Mouse (Mus musculus) hindbrain, embryonic 12.5 days (tissue): ENCODE measurements at regions not wholly inside any gene's neighbourhood (a gene's known extent, or its start where the extent isn't known, plus 50 kb on each side); places are given as distances from the start of the nearest gene placed in this dataset.

Experiments used
- ATAC-seq: fragments of 200-750 bp; cut with Nextera tagmentation; 2 replicates; pipeline ENCODE4 v1.8.0; 2017; ENCODE audit warnings: moderate TSS enrichment; ENCODE audit not compliant: low FRiP score
- H3K27ac ChIP-seq: fragments of 300-500 bp; sonication (generic); 2 replicates; pipeline ENCODE4 v1.5.1; 2016; ENCODE audit warnings: mild to moderate bottlenecking
- H3K27me3 ChIP-seq: fragments of 300-500 bp; sonication (generic); 2 replicates; pipeline ENCODE4 v1.6.1; 2016; ENCODE audit warnings: mild to moderate bottlenecking
- H3K36me3 ChIP-seq: fragments of 300-500 bp; sonication (generic); 2 replicates; pipeline ENCODE4 v1.6.1; 2016; ENCODE audit warnings: mild to moderate bottlenecking
- H3K4me1 ChIP-seq: fragments of 300-500 bp; sonication (generic); 2 replicates; pipeline ENCODE4 v1.6.1; 2016
- H3K4me2 ChIP-seq: fragments of 300-500 bp; sonication (generic); replicated peaks from 2 replicates; pipeline ENCODE4 v1.6.1; 2016; ENCODE audit warnings: mild to moderate bottlenecking
- H3K4me3 ChIP-seq: fragments of 300-500 bp; sonication (generic); 2 replicates; pipeline ENCODE4 v1.5.1; 2016; ENCODE audit warnings: mild to moderate bottlenecking
- H3K9ac ChIP-seq: fragments of 300-500 bp; sonication (generic); 2 replicates; pipeline ENCODE4 v1.6.1; 2016; ENCODE audit warnings: mild to moderate bottlenecking, moderate library complexity
- H3K9me3 ChIP-seq: fragments of 300-500 bp; sonication (generic); replicated peaks from 2 replicates; pipeline ENCODE4 v1.6.1; 2016; ENCODE audit warnings: mild to moderate bottlenecking
- WGBS: fragments of 180-500 bp; shearing (Covaris S2); methylation state at CpG from one replicate; pipeline ENCODE4 v1.1.7; 2016; 5-methylcytosine and 5-hydroxymethylcytosine counted together

DNA sequence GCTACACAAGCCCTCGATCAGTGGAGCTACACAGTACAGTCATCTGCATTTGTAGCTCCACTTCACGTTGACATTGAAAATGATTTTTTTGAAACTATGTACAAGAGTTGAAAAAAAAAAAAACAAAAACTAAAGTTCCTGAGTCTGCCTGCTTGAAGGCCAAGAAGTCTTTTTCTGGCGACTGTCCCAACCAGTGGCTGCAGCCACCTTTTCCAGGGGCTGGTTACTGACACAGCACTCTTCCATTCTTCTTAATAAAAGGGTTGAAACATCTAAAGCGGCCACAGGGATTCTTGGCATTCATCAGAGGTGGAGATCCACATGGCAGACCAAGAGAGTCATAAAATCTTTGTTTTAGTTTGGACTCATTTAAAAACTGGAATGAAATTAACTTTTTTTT is 87.0 kb upstream of the Ptch1 start:
- H3K4me2 ChIP-seq = no peak overlapping the region
- no peak overlapping the region for H3K9ac ChIP-seq
- WGBS = 68% methylated on average over 4 of the region's 4 CpGs
- no peaks in the 10 kb centered on the region for H3K4me1 ChIP-seq
- H3K27me3 ChIP-seq = no peaks in the 10 kb centered on the region; the same call in 1 of the 2 replicates
- no peaks in the 10 kb centered on the region for H3K36me3 ChIP-seq
- H3K27ac ChIP-seq = no peak overlapping the region
- H3K4me3 ChIP-seq = no peak overlapping the region
- no peak for ATAC-seq
- no peaks in the 10 kb centered on the region for H3K9me3 ChIP-seq

DNA sequence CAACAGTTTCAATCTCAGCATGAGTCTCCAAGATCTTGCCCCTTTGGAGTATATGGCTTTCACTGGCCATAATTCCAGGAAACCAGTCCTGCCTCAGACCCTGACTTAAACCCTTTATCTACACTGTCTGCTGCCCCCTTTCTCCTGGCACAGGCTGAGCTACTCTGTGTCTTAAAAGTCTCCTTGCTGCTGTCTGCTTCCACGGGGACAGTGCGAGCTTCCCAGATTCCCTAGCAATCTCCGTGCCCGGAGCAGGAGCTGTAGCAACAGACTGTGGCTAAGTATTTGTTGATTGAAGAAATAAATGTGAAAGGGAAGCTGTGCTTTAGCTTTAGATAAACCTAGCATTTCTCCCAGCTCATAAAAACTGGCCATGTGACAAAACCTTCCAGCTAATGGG is 95.2 kb upstream of the Ptch1 start:
- H3K9ac ChIP-seq = no peak overlapping the region
- WGBS = 16% methylated on average over 4 of the region's 4 CpGs
- no peak overlapping the region for H3K4me3 ChIP-seq
- H3K9me3 ChIP-seq = no peaks in the 10 kb centered on the region
- H3K4me1 ChIP-seq = peaks cover 7% of the 10 kb centered on the region; the same call in 1 of the 2 replicates
- no peak overlapping the region for H3K4me2 ChIP-seq
- no peaks in the 10 kb centered on the region for H3K36me3 ChIP-seq
- no peak for ATAC-seq
- H3K27me3 ChIP-seq = peaks cover 4% of the 10 kb centered on the region; the same call in 1 of the 2 replicates
- H3K27ac ChIP-seq = no peak overlapping the region

DNA sequence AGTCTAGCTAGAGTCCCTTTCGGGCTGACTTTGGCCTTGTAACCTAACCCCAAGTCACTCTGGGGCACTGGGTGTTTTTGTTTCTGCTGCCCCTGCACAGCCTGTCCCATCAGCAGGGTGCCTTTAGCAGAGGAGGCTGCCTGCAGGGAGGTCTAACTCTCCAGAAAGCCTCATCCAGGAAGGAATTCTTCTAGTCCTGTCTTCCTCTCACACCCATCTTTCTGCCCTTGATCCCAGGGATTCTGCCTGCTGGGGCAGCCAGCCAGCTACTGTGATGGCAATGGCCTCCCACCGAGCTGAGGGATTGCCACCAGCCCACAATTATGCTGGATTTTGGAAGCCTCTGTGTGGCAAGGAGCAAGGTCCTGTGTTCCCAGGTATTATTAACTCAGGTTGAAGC is 95.6 kb upstream of the Ptch1 start:
- 3% methylated on average over 2 of the region's 2 CpGs for WGBS
- no peak overlapping the region for H3K27ac ChIP-seq
- ATAC-seq = no peak

DNA sequence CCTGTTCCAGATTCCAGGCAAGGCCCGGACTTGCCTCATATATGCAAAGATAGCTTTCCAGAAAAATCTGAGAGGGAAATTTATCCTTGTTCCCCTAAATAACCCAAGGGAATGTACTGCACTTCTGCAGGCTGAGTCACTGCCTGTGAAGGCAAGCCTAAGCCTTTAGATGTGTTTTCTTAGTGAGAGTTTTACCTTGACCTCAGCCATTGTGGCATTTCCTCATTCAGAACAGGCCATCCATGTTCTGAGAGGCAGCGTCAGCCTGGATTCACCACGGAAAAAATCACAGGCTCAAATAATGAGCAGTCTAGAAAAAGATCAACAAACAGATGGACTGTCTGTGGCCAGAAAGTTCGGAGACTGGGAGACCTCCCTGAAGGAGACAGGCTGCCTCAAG is 99.0 kb upstream of the Ptch1 start:
- H3K4me2 ChIP-seq = no peak overlapping the region
- no peak overlapping the region for H3K27ac ChIP-seq
- H3K9me3 ChIP-seq = no peaks in the 10 kb centered on the region
- no peaks in the 10 kb centered on the region for H3K36me3 ChIP-seq
- no peak for ATAC-seq
- 0 out of 2 replicates have a peak, but pooled peaks cover 4% of the 10 kb centered on the region for H3K27me3 ChIP-seq
- peaks cover 7% of the 10 kb centered on the region; the same call in 1 of the 2 replicates for H3K4me1 ChIP-seq
- H3K9ac ChIP-seq = no peak overlapping the region
- no peak overlapping the region for H3K4me3 ChIP-seq
- 62% methylated on average over 4 of the region's 4 CpGs for WGBS

More for the DNA sequence above, 95.6 kb upstream of the Ptch1 start:
- Histone ChIP-seq H3K4me1 (peaks cover 7% of the 10 kb centered on the region; the same call in 1 of the 2 replicates), H3K36me3 (no peaks in the 10 kb centered on the region), H3K9ac (no peak overlapping the region), H3K4me2 (no peak overlapping the region), H3K27me3 (peaks cover 4% of the 10 kb centered on the region; the same call in 1 of the 2 replicates), H3K4me3 (no peak overlapping the region), H3K9me3 (no peaks in the 10 kb centered on the region)

DNA sequence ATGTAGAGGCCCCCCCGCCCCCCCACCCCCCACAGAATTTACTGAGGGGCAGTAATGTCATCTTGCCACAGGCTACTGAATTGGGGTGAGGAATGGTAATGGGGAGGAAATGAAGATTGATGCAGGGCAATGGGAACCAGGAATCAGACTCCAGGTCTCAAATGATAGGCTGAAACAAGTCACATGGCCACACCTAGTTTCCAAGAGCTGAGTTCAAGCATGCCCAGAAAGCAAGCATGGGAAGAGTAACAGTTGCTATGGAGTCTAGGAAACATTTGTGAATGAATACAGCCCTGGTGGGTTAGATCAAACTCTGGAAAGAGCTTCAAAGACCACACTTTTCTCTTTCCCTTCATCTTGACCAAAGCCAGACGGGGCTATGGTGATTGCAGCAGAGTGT is 104.3 kb upstream of the Ptch1 start:
- WGBS = 65% methylated on average over 2 of the region's 2 CpGs
- no peak for ATAC-seq
- no peaks in the 10 kb centered on the region for H3K36me3 ChIP-seq
- H3K4me1 ChIP-seq = no peaks in the 10 kb centered on the region
- H3K9ac ChIP-seq = no peak overlapping the region
- no peak overlapping the region for H3K4me2 ChIP-seq
- no peaks in the 10 kb centered on the region for H3K27me3 ChIP-seq
- no peak overlapping the region for H3K27ac ChIP-seq
- H3K4me3 ChIP-seq = no peak overlapping the region
- H3K9me3 ChIP-seq = no peaks in the 10 kb centered on the region

DNA sequence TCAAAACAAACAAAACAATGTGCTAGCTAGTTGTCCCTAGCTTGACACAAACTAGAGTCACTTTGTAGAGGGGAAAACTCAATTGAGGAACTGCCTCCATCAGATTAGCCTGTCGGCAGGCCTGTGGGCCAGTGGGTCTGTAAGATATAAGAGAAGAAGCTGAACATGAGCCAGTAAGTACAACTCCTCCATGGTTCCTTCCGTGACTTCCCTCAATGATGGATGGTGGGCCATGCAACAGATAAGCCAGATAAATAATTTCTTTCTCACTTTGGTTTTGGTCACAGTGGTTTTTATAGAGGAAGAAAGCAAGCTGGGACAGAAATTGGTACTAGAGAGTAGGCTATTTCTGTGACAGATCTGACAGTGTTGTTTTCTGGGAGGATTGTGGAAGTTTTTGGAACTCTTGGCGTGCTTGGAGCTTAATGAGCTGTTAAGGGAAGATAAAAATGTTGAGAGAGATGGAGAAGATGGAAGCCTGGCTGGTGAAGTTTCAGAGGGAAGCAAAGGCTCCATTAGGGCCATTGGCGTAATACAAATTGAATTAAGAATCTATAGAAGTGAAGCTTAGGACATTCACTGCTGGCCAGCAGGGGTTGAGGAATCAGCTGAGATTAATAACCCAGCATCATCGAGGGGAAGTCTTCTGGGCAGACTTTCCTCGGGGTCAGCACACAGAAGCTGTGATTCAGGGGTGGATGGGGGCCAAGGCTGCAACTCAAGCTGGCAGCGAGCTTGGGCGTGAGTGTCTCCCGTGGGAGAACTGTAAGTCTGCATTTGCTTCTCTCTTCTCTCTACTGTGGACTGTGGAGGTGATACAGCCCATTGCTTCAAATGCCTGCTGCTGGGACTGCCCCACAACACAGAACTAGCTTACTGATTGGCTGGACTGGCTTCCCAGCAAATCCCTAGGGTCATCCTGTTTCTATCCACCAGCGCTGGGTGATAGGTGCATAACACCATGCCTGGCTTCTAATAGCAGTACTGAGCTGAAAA is 105.2 kb upstream of the Ptch1 start:
- no peak for ATAC-seq
- no peaks in the 10 kb centered on the region for H3K4me1 ChIP-seq
- no peaks in the 10 kb centered on the region for H3K9me3 ChIP-seq
- no peak overlapping the region for H3K4me2 ChIP-seq
- WGBS = 84% methylated on average over 10 of the region's 10 CpGs
- H3K36me3 ChIP-seq = no peaks in the 10 kb centered on the region
- no peak overlapping the region for H3K27ac ChIP-seq
- H3K4me3 ChIP-seq = no peak overlapping the region
- H3K27me3 ChIP-seq = no peaks in the 10 kb centered on the region
- H3K9ac ChIP-seq = no peak overlapping the region

DNA sequence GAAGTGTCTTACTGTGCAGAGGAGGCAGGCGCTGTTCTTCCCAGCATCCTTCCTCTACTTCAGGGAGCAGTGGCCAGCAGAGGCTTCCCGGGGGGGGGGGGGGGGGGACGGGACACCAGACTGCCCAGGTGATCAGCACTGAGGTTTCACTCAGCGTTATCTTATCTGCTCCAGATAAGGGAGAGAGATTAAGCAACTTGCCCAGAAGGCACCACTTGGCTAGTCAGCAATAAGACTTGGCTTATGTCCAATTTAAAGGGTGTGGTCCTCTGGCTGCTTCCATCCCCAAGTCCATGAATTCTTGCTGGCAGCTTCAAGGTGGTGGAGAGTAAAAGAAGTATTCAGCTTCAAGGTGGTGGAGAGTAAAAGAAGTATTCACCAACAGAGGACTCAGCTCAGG is 108.9 kb upstream of the Ptch1 start:
- no peak overlapping the region for H3K4me2 ChIP-seq
- no peak overlapping the region for H3K9ac ChIP-seq
- no peaks in the 10 kb centered on the region for H3K27me3 ChIP-seq
- WGBS = 70% methylated on average over 3 of the region's 4 CpGs
- no peak overlapping the region for H3K27ac ChIP-seq
- no peaks in the 10 kb centered on the region for H3K4me1 ChIP-seq
- no peaks in the 10 kb centered on the region for H3K9me3 ChIP-seq
- H3K4me3 ChIP-seq = no peak overlapping the region
- ATAC-seq = no peak
- no peaks in the 10 kb centered on the region for H3K36me3 ChIP-seq

DNA sequence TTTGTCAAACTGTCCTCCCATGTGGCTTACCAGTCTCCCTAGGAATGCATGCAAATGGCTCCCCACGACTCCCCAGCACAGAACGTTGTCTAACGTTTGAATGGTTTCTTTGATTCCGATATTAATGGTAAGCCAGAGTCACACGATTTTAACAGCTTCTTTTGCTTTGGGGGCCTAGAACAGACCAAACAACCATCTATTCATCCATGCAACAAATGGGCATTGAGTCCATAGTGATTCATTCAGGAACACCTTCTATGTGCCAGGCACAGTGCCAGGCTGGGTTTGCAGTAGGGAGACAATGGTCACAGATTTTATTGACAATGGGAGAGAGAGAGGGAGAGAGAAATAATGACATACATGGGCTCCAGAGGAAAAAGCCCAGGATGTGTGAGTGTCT is 118.6 kb upstream of the Ptch1 start:
- H3K27me3 ChIP-seq = no peaks in the 10 kb centered on the region
- ATAC-seq = peak; percentile 75
- no peaks in the 10 kb centered on the region; the same call in 1 of the 2 replicates for H3K4me1 ChIP-seq
- H3K4me2 ChIP-seq = no peak overlapping the region
- no peak overlapping the region for H3K4me3 ChIP-seq
- no peaks in the 10 kb centered on the region for H3K36me3 ChIP-seq
- 0 out of 2 replicates have a peak overlapping the region, but pooled peaks have one; percentile 19 for H3K27ac ChIP-seq
- no peaks in the 10 kb centered on the region for H3K9me3 ChIP-seq
- 67% methylated on average over 5 of the region's 5 CpGs for WGBS
- no peak overlapping the region for H3K9ac ChIP-seq

DNA sequence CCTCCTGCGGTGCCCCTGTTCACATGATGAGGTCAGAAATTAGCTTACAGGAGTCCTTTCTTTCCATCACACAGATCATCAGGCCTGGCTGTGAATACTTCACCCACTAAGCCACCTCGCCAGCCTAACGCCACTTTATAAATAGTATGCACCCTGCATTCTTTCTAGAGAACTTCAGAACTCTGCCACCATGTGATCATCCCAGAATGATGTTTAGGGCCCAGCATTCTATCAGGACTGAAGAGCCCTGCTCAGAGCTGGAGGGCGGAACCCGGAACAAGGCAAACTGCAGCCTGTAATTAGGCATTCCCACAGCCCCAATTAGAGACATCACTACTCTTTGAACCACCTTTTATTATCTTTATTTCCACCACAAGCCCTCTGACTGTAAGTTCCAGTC is 120.2 kb upstream of the Ptch1 start:
- H3K27ac ChIP-seq = no peak overlapping the region
- ATAC-seq = no peak
- H3K4me2 ChIP-seq = no peak overlapping the region
- H3K36me3 ChIP-seq = no peaks in the 10 kb centered on the region
- no peaks in the 10 kb centered on the region; the same call in 1 of the 2 replicates for H3K4me1 ChIP-seq
- 85% methylated on average over 5 of the region's 5 CpGs for WGBS
- no peak overlapping the region for H3K4me3 ChIP-seq
- H3K9me3 ChIP-seq = no peaks in the 10 kb centered on the region
- H3K27me3 ChIP-seq = no peaks in the 10 kb centered on the region
- no peak overlapping the region for H3K9ac ChIP-seq

DNA sequence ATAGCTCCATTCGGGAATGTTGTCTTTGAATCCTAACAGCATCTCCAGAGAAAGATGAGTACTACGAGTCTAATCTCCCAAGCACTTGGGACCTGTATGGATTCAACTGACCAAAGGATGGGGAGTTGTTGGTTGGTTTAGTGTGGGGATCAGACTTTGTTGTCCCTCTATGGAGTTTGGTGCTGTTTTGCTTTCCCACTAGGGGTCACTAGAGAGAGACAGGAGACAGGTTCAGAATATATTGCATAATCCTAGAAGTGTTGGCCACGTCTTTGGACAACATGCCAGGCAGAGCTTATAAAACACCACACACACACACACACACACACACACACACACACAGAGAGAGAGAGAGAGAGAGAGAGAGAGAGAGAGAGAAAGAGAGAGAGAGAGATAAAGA is 118.6 kb upstream of the Ercc6l2 start:
- no peak for ATAC-seq
- Histone ChIP-seq H3K4me3 (no peak overlapping the region), H3K27ac (no peak overlapping the region), H3K4me2 (no peak overlapping the region), H3K9me3 (no peaks in the 10 kb centered on the region), H3K4me1 (peaks cover 3% of the 10 kb centered on the region; the same call in 1 of the 2 replicates), H3K36me3 (no peaks in the 10 kb centered on the region), H3K9ac (no peak overlapping the region), H3K27me3 (no peaks in the 10 kb centered on the region)
- WGBS = 58% methylated on average over 3 of the region's 3 CpGs

DNA sequence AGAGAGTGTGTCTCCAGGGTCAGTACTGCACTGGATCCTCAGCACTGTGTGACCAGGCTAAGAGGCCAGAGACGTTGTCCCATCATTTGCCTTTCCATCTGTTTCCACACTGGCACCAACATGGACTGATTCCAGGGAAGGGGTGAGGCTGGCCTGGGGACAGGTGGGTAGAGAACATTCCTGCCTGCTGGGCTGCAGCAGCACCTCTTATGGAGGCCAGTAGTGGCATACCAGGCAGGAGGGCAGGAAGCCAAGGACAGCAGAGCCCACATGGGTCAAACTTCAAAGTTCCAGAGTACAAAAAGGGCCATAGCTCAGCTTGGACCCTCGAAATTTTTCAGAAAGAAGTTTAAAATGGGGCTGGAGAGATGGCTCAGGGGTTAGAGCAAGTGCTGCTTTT is 115.4 kb upstream of the Ercc6l2 start:
- Histone ChIP-seq H3K4me1 (peaks cover 7% of the 10 kb centered on the region; the same call in 1 of the 2 replicates), H3K9ac (no peak overlapping the region), H3K27me3 (no peaks in the 10 kb centered on the region), H3K27ac (no peak overlapping the region), H3K4me2 (no peak overlapping the region), H3K4me3 (no peak overlapping the region), H3K9me3 (no peaks in the 10 kb centered on the region), H3K36me3 (no peaks in the 10 kb centered on the region)
- no peak for ATAC-seq
- 76% methylated on average over 2 of the region's 2 CpGs for WGBS

DNA sequence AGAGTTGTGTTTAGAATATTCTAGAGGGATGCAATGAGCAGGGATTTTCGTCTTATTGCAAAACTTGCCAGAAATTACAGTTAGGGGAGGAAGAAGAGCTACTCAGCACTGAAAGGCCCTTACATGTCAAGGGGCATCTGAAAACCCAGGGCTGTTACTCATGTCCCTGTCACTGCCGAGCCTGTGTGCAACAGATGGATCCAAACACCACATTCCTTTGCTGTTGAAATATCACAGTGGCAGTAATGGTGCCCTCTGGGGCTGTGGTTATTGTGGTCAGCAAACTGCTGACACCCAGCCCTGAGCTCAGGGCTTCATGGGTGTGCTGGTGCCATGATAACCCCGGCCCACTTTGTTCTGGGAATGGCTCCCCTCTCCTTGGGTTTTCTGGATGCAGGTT is 114.3 kb upstream of the Ercc6l2 start:
- no peak for ATAC-seq
- no peak overlapping the region for H3K27ac ChIP-seq
- H3K36me3 ChIP-seq = no peaks in the 10 kb centered on the region
- no peak overlapping the region for H3K4me3 ChIP-seq
- 73% methylated on average over 3 of the region's 3 CpGs for WGBS
- H3K9ac ChIP-seq = no peak overlapping the region
- no peaks in the 10 kb centered on the region for H3K27me3 ChIP-seq
- peaks cover 7% of the 10 kb centered on the region; the same call in 1 of the 2 replicates for H3K4me1 ChIP-seq
- no peak overlapping the region for H3K4me2 ChIP-seq
- no peaks in the 10 kb centered on the region for H3K9me3 ChIP-seq
